Mouse (Mus musculus) heart, embryonic 14.5 days (tissue): ENCODE measurements at regions not wholly inside any gene's neighbourhood (a gene's known extent, or its start where the extent isn't known, plus 50 kb on each side); places are given as distances from the start of the nearest gene placed in this dataset.

Source experiments
- ATAC-seq: fragments of 200-750 bp; cut with Nextera tagmentation; 2 replicates; pipeline ENCODE4 v1.8.0; 2017; ENCODE audit warnings: low read depth, moderate TSS enrichment; ENCODE audit not compliant: insufficient number of reproducible peaks, insufficient read depth, low FRiP score
- H3K27ac ChIP-seq, 2 experiments: fragments of 200-500 bp in 1 of 2; fragments of 300-500 bp in 1 of 2; sonication (generic) in 1 of 2; replicated peaks in 1 of 2; 2 replicates each; pipeline ENCODE4 v1.5.1; 2012 to 2014; ENCODE audit warnings: low read depth in 2 of 2, low read length in 2 of 2, control low read depth in 1 of 2, mild to moderate bottlenecking in 1 of 2, mixed read lengths in 1 of 2; ENCODE audit not compliant: control insufficient read depth in 1 of 2, insufficient read depth in 1 of 2
- H3K27me3 ChIP-seq: fragments of 300-500 bp; sonication (generic); 2 replicates; pipeline ENCODE4 v1.6.1; 2014; ENCODE audit warnings: mild to moderate bottlenecking, low read length, control low read depth; ENCODE audit not compliant: control insufficient read depth, insufficient read depth
- H3K36me3 ChIP-seq: fragments of 300-500 bp; sonication (generic); 2 replicates; pipeline ENCODE4 v1.6.1; 2014; ENCODE audit warnings: mild to moderate bottlenecking, control low read depth, low read length, mixed read lengths; ENCODE audit not compliant: control insufficient read depth, insufficient read depth
- H3K4me1 ChIP-seq, 2 experiments: fragments of 200-500 bp in 1 of 2; fragments of 300-500 bp in 1 of 2; sonication (generic) in 1 of 2; 2 replicates each; pipeline ENCODE4 v1.6.1; 2012 to 2014; ENCODE audit warnings: low read length in 2 of 2, control low read depth in 1 of 2, mixed read lengths in 1 of 2; ENCODE audit not compliant: control insufficient read depth in 2 of 2, insufficient read depth in 2 of 2
- H3K4me2 ChIP-seq: fragments of 300-500 bp; sonication (generic); 2 replicates; pipeline ENCODE4 v1.6.1; 2014; ENCODE audit warnings: mild to moderate bottlenecking, low read length
- H3K4me3 ChIP-seq, 2 experiments: fragments of 200-500 bp in 1 of 2; fragments of 300-500 bp in 1 of 2; sonication (generic) in 1 of 2; 2 replicates each; pipeline ENCODE4 v1.5.1; 2012 to 2014; ENCODE audit warnings: low read length in 2 of 2, mild to moderate bottlenecking in 2 of 2, control low read depth in 1 of 2, low read depth in 1 of 2, moderate library complexity in 1 of 2; ENCODE audit not compliant: control insufficient read depth in 1 of 2, insufficient read depth in 1 of 2
- H3K9ac ChIP-seq: fragments of 300-500 bp; sonication (generic); 2 replicates; pipeline ENCODE4 v1.6.1; 2014; ENCODE audit warnings: mild to moderate bottlenecking, low read length
- H3K9me3 ChIP-seq: fragments of 300-500 bp; sonication (generic); 2 replicates; pipeline ENCODE4 v1.6.1; 2016; ENCODE audit warnings: low read length, control low read depth; ENCODE audit not compliant: control insufficient read depth
- WGBS: fragments of 180-500 bp; shearing (Covaris S2); extraction: QIAGEN DNeasy Blood & Tissue Kit; methylation state at CpG from one replicate; pipeline ENCODE4 v1.1.7; 2014; 5-methylcytosine and 5-hydroxymethylcytosine counted together

DNA sequence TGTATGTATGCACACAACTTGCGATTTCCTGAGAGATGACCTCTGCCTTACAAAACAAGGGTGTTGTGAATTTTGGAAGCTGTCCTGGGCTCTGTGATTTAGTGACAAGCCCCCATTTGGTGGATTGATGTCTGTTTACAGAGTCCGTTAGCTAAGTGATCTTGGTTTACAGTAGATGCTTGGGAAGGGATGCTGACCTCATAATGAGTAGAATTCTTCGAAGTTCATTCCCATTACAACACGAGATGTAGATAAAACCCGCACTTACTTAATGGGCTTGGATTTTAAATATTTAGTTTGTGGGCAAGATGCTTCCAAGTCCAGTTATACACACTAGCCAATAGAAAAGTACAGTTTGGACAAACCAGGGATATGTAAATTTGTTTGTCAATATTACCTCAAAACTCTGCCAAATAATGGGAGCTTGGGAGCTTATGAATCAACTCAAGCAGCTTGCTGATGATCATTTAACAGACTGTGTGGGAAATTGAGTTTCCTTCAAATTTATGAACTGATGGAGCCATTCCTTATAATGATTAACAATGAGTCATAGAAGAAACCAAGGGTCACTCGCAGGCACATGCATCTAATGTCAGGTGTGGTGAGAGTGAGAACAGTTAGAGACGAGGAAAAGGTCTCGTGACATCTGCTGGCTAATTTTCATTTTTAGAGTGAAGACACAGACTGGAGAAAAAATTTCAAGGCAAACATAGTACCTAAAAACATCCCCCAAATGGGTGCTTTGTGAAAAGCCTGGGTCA, 187.4 kb upstream of the Gm15217 start:
- no peaks in the 10 kb centered on the region for H3K9me3 ChIP-seq
- no peak for ATAC-seq
- no peak overlapping the region for H3K4me3 ChIP-seq
- no peak overlapping the region for H3K9ac ChIP-seq
- H3K27me3 ChIP-seq, result no peaks in the 10 kb centered on the region
- H3K4me2 ChIP-seq, result no peak overlapping the region
- no peak overlapping the region for H3K27ac ChIP-seq
- peaks cover 0 to 4% of the 10 kb centered on the region in 2 experiments; a peak in 1 of 4 replicates for H3K4me1 ChIP-seq
- 71% methylated on average over 8 of the region's 8 CpGs for whole genome bisulfite sequencing
- no peaks in the 10 kb centered on the region for H3K36me3 ChIP-seq

GRCm38 (mm10) chr14:46193577-46193976, 185.6 kb upstream of the Gm15217 start:
- no peak overlapping the region for H3K9ac ChIP-seq
- 85% methylated on average over 4 of the region's 4 CpGs for WGBS
- no peak for ATAC-seq

DNA sequence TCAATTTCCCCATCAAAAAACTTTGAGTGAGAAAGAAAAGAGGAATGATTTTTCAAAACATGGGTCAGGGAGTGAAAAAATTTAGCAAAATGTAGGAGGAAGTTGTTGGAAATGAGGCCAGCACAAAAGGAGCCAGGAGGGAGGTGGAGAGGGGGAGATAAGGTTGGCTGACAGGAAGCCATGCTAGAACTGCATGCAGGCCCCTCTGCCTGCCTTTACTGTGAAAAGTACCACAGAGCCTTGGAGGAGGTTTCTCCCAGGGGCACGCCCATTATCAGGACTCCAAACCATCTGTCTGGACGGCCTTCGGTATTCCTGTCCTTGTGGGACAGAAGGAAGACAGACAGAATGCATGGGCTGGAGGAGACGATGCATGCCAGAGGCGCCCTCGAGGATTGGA, 183.3 kb upstream of the Gm15217 start:
- 52% methylated on average over 6 of the region's 6 CpGs for WGBS
- H3K9ac ChIP-seq, result no peak overlapping the region
- H3K36me3 ChIP-seq, result no peaks in the 10 kb centered on the region
- no peaks in the 10 kb centered on the region for H3K9me3 ChIP-seq
- H3K4me3 ChIP-seq, result no peak overlapping the region
- H3K4me2 ChIP-seq, result no peak overlapping the region
- no peak overlapping the region for H3K27ac ChIP-seq
- H3K27me3 ChIP-seq, result no peaks in the 10 kb centered on the region
- no peak for ATAC-seq
- peaks cover 0 to 4% of the 10 kb centered on the region in 2 experiments; a peak in 1 of 4 replicates for H3K4me1 ChIP-seq

More at GRCm38 (mm10) chr14:46193577-46193976, 185.6 kb upstream of the Gm15217 start:
- Histone ChIP-seq H3K36me3 (no peaks in the 10 kb centered on the region), H3K27me3 (no peaks in the 10 kb centered on the region), H3K9me3 (no peaks in the 10 kb centered on the region), H3K4me3 (no peak overlapping the region), H3K27ac (no peak overlapping the region), H3K4me2 (no peak overlapping the region), H3K4me1 (peaks cover 0 to 4% of the 10 kb centered on the region in 2 experiments; a peak in 1 of 4 replicates)

- Histone ChIP-seq H3K4me1 (peaks cover 0 to 5% of the 10 kb centered on the region in 2 experiments; a peak in 2 of 4 replicates), H3K9ac (no peak overlapping the region), H3K27ac (no peak overlapping the region), H3K36me3 (no peaks in the 10 kb centered on the region), H3K4me3 (no peak overlapping the region), H3K4me2 (no peak overlapping the region), H3K9me3 (no peaks in the 10 kb centered on the region), H3K27me3 (no peaks in the 10 kb centered on the region)
- 52% methylated on average over 4 of the region's 4 CpGs for WGBS
- no peak for ATAC-seq
Measured at GRCm38 (mm10) chr14:46202818-46203217, 176.4 kb upstream of the Gm15217 start.

DNA sequence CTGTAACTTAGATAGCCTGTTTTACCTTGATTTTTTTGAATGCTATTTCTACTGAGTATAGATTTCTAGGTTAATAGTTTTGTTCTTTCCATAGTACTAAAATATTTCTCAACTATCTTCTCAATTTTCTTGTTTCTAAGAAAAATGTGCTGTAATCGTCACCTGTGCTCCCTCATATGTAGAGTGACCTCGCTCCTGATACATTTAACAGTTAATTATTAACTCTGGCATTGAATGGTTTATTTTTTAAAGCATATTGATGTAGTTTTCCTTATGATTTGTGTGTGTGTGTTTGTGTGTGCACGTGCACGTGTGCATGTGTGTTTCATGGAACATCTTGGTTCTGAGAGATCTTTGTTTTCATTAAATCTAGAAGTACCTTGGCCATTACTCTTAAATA, 158.7 kb upstream of the Gm15217 start:
- Histone ChIP-seq H3K4me1 (no peaks in the 10 kb centered on the region), H3K4me3 (no peak overlapping the region), H3K4me2 (no peak overlapping the region), H3K9ac (no peak overlapping the region), H3K27ac (no peak overlapping the region), H3K36me3 (no peaks in the 10 kb centered on the region), H3K27me3 (no peaks in the 10 kb centered on the region), H3K9me3 (no peaks in the 10 kb centered on the region)
- ATAC-seq, result no peak
- 86% methylated on average over 4 of the region's 4 CpGs for WGBS

- Histone ChIP-seq H3K4me2 (no peak overlapping the region), H3K27me3 (no peaks in the 10 kb centered on the region), H3K4me1 (no peaks in the 10 kb centered on the region), H3K9me3 (no peaks in the 10 kb centered on the region), H3K27ac (no peak overlapping the region), H3K36me3 (no peaks in the 10 kb centered on the region), H3K9ac (no peak overlapping the region), H3K4me3 (no peak overlapping the region)
- WGBS, result 92% methylated on average over 4 of the region's 4 CpGs
- no peak for ATAC-seq
Measured at GRCm38 (mm10) chr14:46221897-46222669, 157.1 kb upstream of the Gm15217 start.

DNA sequence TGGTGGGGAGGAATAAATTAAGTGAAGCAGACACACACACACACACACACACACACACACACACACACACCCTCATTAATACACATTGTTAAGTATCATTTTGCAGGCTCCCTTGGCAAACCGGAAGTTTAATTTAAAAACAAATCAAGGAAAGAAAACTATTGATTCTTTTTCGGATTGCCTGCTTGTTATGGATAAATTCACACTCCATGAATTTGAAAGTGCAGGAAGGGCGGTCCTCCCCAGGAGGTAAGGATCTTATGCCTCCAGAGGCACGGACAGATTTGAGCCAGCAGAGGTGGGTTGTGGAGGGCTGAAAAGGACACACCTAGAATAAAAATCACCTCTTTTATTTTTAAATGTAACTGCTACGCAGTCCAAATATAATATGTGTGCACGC, 156.2 kb upstream of the Gm15217 start:
- Histone ChIP-seq H3K27ac (no peak overlapping the region), H3K9ac (no peak overlapping the region), H3K9me3 (no peaks in the 10 kb centered on the region), H3K4me1 (no peaks in the 10 kb centered on the region), H3K27me3 (no peaks in the 10 kb centered on the region), H3K36me3 (no peaks in the 10 kb centered on the region), H3K4me3 (no peak overlapping the region), H3K4me2 (no peak overlapping the region)
- WGBS, result 74% methylated on average over 6 of the region's 6 CpGs
- ATAC-seq, result no peak
